Mouse (Mus musculus): ENCODE data around the gene Gm49373. TPM values are rescaled to one million over a fixed set of nuclear protein-coding genes. Genes with fewer than 3 reads are reported as not detected.
A peak's percentile ranks its signal among the peaks of the same experiment; 100 is the strongest.

Gm49373 gene
- polyA plus RNA-seq, 1 experiment from 2014 or later, result 0.47 TPM

DNA sequence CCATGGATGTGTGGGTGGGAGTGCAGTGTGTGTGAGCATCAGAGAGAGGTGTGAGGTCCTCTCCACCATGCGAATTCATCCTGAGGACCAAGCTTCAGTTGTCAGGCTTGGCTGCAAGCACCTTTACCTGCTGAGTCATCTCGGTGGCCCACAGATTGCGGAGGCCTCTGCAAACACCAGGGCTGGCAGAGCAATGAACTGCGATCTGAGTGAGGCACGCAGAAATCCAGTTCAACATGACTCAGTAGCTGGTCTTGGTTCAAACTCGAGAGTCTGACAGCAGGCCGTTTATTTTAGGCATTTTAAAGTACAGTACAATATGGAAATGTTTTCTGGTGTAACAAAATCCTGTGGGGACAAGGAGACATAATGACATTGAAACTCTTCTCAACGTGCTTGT is 24.9 kb upstream of the Gm49373 start:
- WGBS, result 75% methylated on average over 8 of the region's 8 CpGs
- H3K27ac ChIP-seq, result no peak overlapping the region

DNA sequence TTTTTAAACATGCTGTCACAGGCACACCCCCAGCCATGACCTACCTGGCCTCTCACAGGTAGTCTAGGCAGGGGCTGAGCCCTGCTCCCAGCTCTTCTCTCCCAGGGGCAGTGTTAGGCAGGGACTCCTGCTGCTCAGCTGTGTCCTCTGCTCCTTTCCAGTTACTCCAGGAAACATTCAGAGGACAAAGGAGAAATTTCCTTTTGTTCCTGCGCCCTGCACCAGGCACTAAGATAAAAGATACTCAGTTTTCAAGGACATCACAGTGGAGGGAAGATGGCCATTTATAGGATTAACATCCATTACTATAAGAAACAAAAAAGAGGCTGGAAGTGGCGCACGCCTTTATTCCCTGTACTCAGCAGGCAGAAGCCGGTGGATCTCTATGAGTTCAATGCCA is 23.1 kb upstream of the Gm49373 start:
- Histone ChIP-seq H3K9ac (no peak overlapping the region), H3K27me3 (no peaks in the 10 kb centered on the region), H3K4me1 (peaks cover 7% of the 10 kb centered on the region), H3K4me3 (no peak overlapping the region), H3K27ac (no peak overlapping the region), H3K9me3 (no peaks in the 10 kb centered on the region), H3K4me2 (no peak overlapping the region), H3K36me3 (no peaks in the 10 kb centered on the region)
- 90% methylated on average over 4 of the region's 4 CpGs for WGBS
- ATAC-seq (ENCODE audit: borderline replicate concordance, extremely low read depth, low FRiP score, low TSS enrichment), result no peak

More for the DNA sequence above, 24.9 kb upstream of the Gm49373 start:
- Histone ChIP-seq H3K9me3 (no peaks in the 10 kb centered on the region), H3K4me2 (no peak overlapping the region), H3K4me1 (0 out of 2 replicates have a peak, but pooled peaks cover 3% of the 10 kb centered on the region), H3K9ac (no peak overlapping the region), H3K4me3 (no peak overlapping the region), H3K27me3 (no peaks in the 10 kb centered on the region), H3K36me3 (no peaks in the 10 kb centered on the region)
- no peak for ATAC-seq (ENCODE audit: borderline replicate concordance, extremely low read depth, low FRiP score, low TSS enrichment)

DNA sequence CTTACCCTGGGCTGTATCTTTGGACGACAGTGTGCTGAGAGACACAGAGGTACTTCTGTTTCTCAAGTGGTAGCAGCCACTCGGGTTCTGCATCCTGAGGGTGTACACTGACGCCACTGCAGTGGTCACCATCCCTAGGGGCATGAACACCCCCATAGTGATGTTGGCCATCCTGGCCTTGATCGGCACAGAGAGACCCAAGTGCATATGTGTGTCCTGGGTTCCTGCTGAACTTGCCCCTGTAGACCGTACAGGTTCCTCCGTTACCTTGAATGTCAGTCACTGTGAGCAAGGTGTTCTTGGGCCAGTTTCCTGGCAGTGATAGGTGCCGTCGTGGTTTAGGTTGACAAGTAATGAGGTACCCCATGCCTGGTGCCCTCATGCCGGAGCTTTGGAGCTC is 20.5 kb upstream of the Gm49373 start:
- 93% methylated on average over 9 of the region's 9 CpGs for WGBS
- Histone ChIP-seq H3K27ac (no peak overlapping the region), H3K36me3 (peaks cover 20% of the 10 kb centered on the region), H3K9ac (no peak overlapping the region), H3K9me3 (no peaks in the 10 kb centered on the region), H3K27me3 (no peaks in the 10 kb centered on the region), H3K4me1 (peaks cover 22% of the 10 kb centered on the region), H3K4me2 (no peak overlapping the region), H3K4me3 (no peak overlapping the region)
- no peak for ATAC-seq (ENCODE audit: borderline replicate concordance, extremely low read depth, low FRiP score, low TSS enrichment)

DNA sequence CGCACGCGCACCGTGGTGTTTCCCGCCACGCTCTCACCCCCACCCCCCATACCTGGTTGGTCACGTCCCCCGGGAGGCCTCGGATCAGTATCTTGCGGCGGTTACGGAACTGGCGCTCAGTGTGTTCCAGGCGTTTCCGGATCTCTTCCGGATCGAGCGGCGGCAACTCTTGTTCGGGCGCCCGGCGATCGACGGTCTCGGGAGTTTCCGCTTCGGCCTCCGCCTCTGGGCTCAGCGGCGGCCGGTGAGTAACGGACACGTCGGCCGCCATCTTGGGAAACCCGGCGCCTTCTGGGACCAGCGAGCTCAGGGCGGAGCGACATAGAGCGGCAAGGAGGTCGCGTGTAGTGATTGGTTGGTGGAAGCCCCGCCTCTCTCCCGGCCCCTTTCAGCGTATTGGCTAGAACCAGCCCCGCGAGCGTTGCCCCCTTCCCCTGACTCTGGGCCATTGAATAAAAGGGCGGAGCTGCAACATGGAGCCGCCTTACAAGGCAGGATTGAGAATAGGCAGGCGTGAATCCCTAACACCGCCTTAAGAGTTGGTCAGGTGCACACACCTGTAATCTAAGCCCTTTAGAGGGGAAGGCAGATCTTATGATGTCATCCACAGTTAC is 18.9 kb upstream of the Gm49373 start, which contains the start of the genes Gm38431 and Raver1:
Gene Gm38431, minus strand, starts transcription at position 291 of the 614 bp plus-strand sequence.
Gene Raver1, minus strand, starts transcription at position 302 of the 614 bp plus-strand sequence.
- ATAC-seq (ENCODE audit: borderline replicate concordance, extremely low read depth, low FRiP score, low TSS enrichment), result peak; percentile 100
- peaks cover 23% of the 10 kb centered on the region for H3K4me1 ChIP-seq
- peaks cover 36% of the 10 kb centered on the region for H3K36me3 ChIP-seq
- peak within 1 kb of the TSS; percentile 85 for H3K4me2 ChIP-seq
- peak within 1 kb of the TSS; percentile 91 for H3K27ac ChIP-seq
- peak within 1 kb of the TSS; percentile 81 for H3K9ac ChIP-seq
- no peaks in the 10 kb centered on the region for H3K9me3 ChIP-seq
- no peaks in the 10 kb centered on the region for H3K27me3 ChIP-seq
- WGBS, result under 1% methylated on average over 54 of the region's 54 CpGs
- H3K4me3 ChIP-seq, result peak within 1 kb of the TSS; percentile 71

DNA sequence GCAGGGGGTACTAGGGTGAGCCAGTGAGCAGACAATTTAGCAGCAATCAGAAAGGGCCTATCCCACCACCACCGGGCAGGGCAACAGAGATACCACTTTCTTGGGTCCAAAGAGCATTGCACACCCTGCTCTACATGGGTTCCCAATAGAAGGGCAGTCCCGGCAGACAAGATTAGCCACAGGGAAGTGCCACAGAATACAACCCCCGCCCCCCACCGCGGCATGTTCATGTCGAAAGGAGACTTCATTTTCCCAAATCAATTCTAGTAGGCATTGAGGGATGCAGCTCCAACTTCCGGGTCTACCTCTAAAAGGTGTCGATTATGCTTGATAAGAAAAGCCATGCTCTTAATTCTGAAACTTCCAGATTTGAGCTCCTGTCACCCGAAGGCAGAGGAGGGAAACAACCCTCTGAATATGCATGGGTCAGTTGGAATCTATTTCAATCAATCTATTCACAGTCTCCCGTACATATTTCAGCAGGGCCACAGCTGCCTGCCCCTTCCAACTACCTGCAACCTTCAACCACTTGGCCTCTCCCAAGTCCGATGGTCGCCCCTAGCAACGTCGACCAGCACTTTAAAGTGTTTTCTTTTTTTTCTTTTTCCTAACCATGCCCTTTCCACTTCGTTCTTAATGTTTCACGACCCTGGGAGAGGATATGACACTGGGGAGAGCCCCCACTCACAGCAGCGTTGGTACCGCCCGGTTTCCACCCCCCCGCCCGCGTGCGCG is 18.2 kb upstream of the Gm49373 start:
- 1% methylated on average over 24 of the region's 24 CpGs for WGBS
- Histone ChIP-seq H3K9ac (peak overlapping the region; percentile 81), H3K36me3 (peaks cover 43% of the 10 kb centered on the region), H3K27me3 (no peaks in the 10 kb centered on the region), H3K4me3 (peak overlapping the region; percentile 71), H3K4me1 (peaks cover 23% of the 10 kb centered on the region), H3K4me2 (peak overlapping the region; percentile 85), H3K27ac (peak overlapping the region; percentile 91), H3K9me3 (no peaks in the 10 kb centered on the region)
- ATAC-seq (ENCODE audit: borderline replicate concordance, extremely low read depth, low FRiP score, low TSS enrichment), result no peak; the same call in 1 of the 2 replicates

DNA sequence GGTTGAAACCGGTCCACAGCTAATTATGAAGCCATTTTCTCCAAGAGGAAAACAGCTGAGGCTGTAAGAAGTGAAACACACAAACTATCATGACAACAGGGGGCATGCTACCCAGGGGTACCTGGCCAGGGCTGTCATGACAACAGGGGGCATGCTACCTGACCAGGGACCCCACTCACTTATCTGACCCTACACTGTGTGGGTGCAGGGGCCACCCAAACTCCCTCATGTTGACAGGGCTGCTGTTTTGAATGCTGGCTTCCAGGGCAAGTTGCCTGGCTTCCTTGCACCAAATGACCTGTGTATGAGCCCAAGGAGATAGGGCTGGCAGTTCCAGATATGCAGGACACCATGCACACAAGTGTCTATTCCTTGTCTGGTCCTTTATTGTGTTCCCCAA is 17.6 kb upstream of the Gm49373 start:
- peak overlapping the region; percentile 85 for H3K4me2 ChIP-seq
- ATAC-seq (ENCODE audit: borderline replicate concordance, extremely low read depth, low FRiP score, low TSS enrichment), result no peak
- H3K27ac ChIP-seq, result no peak overlapping the region
- H3K36me3 ChIP-seq, result peaks cover 49% of the 10 kb centered on the region
- no peaks in the 10 kb centered on the region for H3K9me3 ChIP-seq
- peak overlapping the region; percentile 71 for H3K4me3 ChIP-seq
- WGBS, result 94% methylated on average over 1 of the region's 1 CpGs
- H3K9ac ChIP-seq, result peak overlapping the region; percentile 81
- H3K27me3 ChIP-seq, result no peaks in the 10 kb centered on the region
- H3K4me1 ChIP-seq, result peaks cover 23% of the 10 kb centered on the region

DNA sequence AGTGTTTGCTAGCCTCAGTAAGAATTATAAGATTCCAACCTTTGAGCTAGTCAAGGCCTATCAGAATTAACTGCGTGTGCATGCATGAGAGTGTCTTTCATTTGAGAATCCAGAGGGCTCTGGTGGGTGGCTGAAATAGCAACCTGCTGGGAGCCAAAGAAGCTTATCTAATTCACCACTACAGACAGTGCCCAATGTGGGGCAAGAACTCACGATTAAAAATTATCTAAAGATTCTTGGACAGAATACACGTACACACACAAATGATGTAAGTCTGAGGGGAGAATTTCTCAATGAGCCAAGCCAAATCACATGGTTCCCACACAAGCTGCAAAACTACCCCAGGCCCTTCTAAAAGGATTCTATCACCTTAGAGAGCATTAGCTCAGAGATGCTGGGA is 10.4 kb upstream of the Gm49373 start:
- no peaks in the 10 kb centered on the region for H3K9me3 ChIP-seq
- H3K27ac ChIP-seq, result no peak overlapping the region
- 80% methylated on average over 3 of the region's 3 CpGs for WGBS
- H3K4me1 ChIP-seq, result no peaks in the 10 kb centered on the region
- peaks cover 92% of the 10 kb centered on the region for H3K36me3 ChIP-seq
- no peak for ATAC-seq (ENCODE audit: borderline replicate concordance, extremely low read depth, low FRiP score, low TSS enrichment)
- no peak overlapping the region for H3K4me2 ChIP-seq
- no peak overlapping the region for H3K4me3 ChIP-seq
- H3K9ac ChIP-seq, result no peak overlapping the region
- no peaks in the 10 kb centered on the region for H3K27me3 ChIP-seq

DNA sequence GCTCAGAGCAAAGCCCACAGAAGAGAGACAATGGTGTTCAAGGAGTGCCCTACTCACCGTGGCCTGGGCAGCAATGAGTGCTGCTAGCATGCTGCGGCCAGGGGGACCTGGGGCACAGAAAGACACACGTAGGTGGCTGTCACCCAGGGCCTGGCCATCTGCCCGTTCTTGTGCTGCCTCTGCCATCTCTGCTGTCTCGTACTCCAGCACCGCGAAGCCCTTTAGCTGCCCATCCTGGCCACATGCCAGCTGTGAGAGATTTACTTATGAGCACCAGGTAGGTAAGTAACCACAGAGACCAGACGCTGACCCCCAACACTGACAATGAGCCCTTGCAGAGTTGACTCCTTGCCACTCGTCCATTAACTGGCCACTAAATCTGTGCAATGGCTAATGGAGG is 8.2 kb upstream of the Gm49373 start:
- H3K36me3 ChIP-seq, result peaks cover 92% of the 10 kb centered on the region
- no peak overlapping the region for H3K4me3 ChIP-seq
- WGBS, result 82% methylated on average over 9 of the region's 9 CpGs
- no peaks in the 10 kb centered on the region for H3K9me3 ChIP-seq
- no peaks in the 10 kb centered on the region for H3K4me1 ChIP-seq
- H3K4me2 ChIP-seq, result no peak overlapping the region
- no peak overlapping the region for H3K9ac ChIP-seq
- no peak overlapping the region for H3K27ac ChIP-seq
- no peaks in the 10 kb centered on the region for H3K27me3 ChIP-seq
- ATAC-seq (ENCODE audit: borderline replicate concordance, extremely low read depth, low FRiP score, low TSS enrichment), result no peak

DNA sequence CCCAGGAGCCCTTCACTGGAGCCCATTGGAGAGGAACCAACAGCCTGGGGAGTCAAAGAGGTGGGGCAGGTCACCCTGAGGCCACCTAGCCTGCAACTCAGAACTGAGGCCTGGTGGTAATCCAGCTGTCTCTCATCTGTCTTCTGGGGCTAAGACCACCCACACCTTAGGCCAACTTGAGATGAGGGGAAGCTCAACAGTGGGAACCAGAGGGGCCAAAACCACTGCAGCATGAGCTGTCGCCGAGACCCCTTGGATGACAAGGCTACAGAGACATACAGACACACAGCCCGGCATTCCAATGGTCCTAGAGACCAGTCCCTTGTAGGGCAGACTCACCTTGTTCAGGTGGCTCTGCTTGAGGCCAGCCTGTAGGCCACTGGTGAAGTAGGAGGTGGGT is 2.7 kb upstream of the Gm49373 start:
- peaks cover 56% of the 10 kb centered on the region for H3K36me3 ChIP-seq
- H3K27ac ChIP-seq, result no peak overlapping the region
- no peak for ATAC-seq (ENCODE audit: borderline replicate concordance, extremely low read depth, low FRiP score, low TSS enrichment)
- H3K9ac ChIP-seq, result no peak overlapping the region
- no peak overlapping the region for H3K4me2 ChIP-seq
- H3K27me3 ChIP-seq, result no peaks in the 10 kb centered on the region
- H3K4me1 ChIP-seq, result peaks cover 10% of the 10 kb centered on the region
- 80% methylated on average over 3 of the region's 3 CpGs for WGBS
- H3K4me3 ChIP-seq, result no peak overlapping the region
- H3K9me3 ChIP-seq, result no peaks in the 10 kb centered on the region

DNA sequence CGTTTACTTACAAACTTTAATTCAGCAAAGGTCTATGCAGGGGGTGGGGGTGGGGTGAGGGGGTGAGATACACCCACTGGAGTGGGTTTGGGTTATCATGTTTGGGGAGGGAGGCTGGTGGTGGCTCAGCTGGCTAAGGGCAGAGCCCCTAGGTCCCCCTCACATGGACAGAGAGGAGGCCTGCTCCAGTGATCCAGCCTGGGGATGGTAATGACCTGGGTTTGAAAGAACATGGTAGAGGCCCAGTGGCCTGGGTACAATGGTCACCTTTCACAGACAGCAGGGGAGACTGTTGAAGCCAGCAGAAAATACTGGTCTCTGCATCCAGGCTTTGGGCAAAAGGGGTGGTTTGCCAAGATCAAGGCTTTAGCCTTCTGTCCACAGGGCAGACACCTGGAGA is 1.3 kb upstream of the Gm49373 start:
- Histone ChIP-seq H3K27ac (peak overlapping the region; percentile 75; the same call in 1 of the 2 replicates), H3K4me2 (0 out of 2 replicates have a peak overlapping the region, but pooled peaks have one; percentile 88), H3K4me1 (peaks cover 10% of the 10 kb centered on the region), H3K9me3 (no peaks in the 10 kb centered on the region), H3K4me3 (no peak overlapping the region), H3K9ac (no peak overlapping the region), H3K36me3 (peaks cover 42% of the 10 kb centered on the region), H3K27me3 (no peaks in the 10 kb centered on the region)
- 86% methylated on average over 1 of the region's 1 CpGs for WGBS
- ATAC-seq (ENCODE audit: borderline replicate concordance, extremely low read depth, low FRiP score, low TSS enrichment), result no peak

DNA sequence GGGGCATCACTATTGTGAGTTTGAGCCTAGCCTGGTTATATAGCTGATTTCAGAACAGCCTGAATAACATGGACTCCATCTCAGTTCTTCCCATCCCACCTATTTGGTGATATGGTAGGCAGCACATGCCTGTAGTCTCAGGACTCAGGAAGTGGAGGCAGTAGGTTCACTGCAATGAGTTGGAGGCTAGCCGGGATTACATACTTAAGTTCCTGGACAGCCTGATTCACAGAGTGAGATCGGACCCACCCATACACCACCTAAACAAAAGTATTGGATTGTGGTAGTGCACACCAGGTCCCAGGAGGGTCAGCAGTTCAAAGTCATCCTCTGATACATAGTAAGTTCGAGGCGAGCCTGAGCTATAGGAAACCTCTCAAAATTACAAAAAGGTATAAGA is 255 bp downstream of the Gm49373 start:
- Histone ChIP-seq H3K4me2 (peak overlapping the region; percentile 88), H3K4me1 (peaks cover 10% of the 10 kb centered on the region), H3K36me3 (peaks cover 30% of the 10 kb centered on the region), H3K27ac (peak overlapping the region; percentile 75; the same call in 1 of the 2 replicates), H3K9me3 (no peaks in the 10 kb centered on the region), H3K4me3 (peak overlapping the region; percentile 94), H3K9ac (peak overlapping the region; percentile 84), H3K27me3 (no peaks in the 10 kb centered on the region)
- peak; percentile 12; the same call in 1 of the 2 replicates for ATAC-seq (ENCODE audit: borderline replicate concordance, extremely low read depth, low FRiP score, low TSS enrichment)
- WGBS, result 12% methylated on average over 4 of the region's 4 CpGs

DNA sequence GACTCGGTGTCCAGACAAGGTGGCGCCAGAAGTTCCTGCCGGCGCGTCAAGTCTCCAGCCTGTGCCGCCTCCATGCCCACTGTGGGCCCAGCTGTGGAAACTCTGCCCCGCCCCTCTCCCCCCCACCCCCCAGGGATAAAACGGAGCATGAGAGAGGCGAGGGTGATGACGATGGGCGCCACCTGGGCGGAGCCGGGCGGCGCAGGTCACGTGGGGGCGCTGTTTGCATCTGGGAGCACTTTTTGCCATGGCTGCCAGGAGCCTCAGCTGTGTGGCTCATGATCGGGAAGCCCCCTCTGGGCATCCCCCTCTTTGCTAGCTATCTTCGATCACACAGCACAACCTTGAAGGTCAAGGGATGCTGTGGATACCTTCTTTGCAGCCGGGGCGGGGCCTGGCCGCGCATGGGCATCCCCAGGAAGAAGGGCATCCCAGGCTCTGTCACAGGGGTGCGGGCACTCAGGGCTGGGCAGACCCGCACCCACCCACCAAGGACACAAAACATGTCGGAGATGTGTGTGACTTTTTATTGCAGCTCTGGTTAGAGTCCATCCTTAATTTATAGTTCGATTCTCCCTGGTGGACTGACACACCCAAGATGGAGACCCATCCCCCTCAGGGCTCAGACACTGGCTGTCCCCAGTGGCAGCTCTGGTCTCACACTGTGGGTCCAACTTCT is 5.8 kb downstream of the Gm49373 start, which contains the start of gene Zglp1:
Gene Zglp1, minus strand, starts transcription at position 88 of the 679 bp plus-strand sequence.
- peaks cover 22% of the 10 kb centered on the region for H3K36me3 ChIP-seq
- H3K4me3 ChIP-seq, result no peak within 1 kb of the TSS
- H3K27me3 ChIP-seq, result no peaks in the 10 kb centered on the region
- no peak for ATAC-seq (ENCODE audit: borderline replicate concordance, extremely low read depth, low FRiP score, low TSS enrichment)
- H3K27ac ChIP-seq, result no peak within 1 kb of the TSS
- H3K4me1 ChIP-seq, result peaks cover 3% of the 10 kb centered on the region
- H3K4me2 ChIP-seq, result no peak within 1 kb of the TSS
- 78% methylated on average over 27 of the region's 27 CpGs for WGBS
- no peak within 1 kb of the TSS for H3K9ac ChIP-seq
- H3K9me3 ChIP-seq, result no peaks in the 10 kb centered on the region
